Mouse (Mus musculus): Measurements from ENCODE around the gene Glb1.
"Not testable (repeated sequence)": the region's sequence is repeated elsewhere in the genome, so short reads cannot be mapped to it uniquely, and the experiment has no call there.

The Glb1 gene

GRCm38 (mm10) chr9:114400949-114401684, at the start of gene Glb1, which contains the start of gene Tmppe:
Gene Glb1 (plus strand): TSS chr9:114401076.
Gene Tmppe (plus strand): TSS chr9:114401105.
- DNase-seq (ENCODE audit: low read depth, low spot score) = peak; percentile 95

DNA sequence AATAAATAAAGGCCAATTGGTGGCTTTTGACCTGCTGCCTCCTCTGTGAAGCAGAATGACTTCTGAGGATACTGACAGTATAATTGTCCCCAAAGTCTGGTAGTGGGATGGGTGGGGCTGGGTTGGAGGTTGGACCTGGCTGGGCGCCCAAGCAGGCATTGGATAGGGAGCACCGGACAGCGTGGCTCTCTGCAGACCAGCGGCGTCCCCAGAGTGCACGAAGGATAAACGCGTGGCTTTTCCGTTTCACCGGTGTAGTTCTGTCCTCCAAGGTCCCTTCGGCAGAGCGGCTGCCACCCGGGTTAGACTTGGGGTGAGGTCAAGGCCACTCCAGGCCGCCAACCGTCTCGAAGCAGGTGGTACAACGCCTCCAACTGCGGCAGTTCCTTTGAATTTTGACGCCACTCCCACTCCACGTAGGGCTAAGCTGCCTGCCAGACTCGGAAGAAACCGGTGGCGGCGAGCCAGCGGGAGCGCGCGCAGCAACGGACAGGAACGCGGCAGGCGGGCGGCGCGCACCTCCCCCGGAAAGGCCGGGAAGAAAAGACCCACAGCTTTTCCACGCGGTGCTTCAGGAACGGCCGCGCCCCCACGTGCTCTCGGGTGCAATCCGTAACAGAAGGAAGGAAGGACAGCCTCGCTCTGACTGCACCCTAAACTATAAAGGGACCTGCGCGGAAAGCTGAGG, 32.9 kb upstream of the Glb1 start:
- DNase-seq (ENCODE audit: low read depth, low spot score) = no peak

- no peak for DNase-seq (ENCODE audit: low read depth, low spot score)
Observed at GRCm38 (mm10) chr9:114368471-114368858, 32.4 kb upstream of the Glb1 start.

DNA sequence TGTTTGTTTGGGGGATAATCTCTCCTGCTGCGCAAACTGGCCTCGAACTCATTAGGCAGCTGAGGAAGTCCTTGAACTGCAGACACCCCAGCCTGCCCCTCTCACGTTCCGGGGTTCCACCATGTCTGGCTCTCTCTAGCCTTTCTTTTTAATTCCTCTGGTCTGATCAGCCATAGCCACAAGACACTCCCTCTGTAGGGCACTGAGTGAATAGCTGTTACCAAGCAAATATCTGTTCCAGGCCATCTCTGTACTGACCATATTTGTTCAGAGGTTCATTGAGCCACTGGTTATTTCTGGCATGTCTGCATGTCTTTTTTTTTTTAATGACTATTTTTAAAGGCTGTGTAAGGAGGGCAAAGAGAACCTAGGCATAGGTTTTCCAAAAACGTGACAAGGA, 31.5 kb upstream of the Glb1 start:
- not testable (repeated sequence) for DNase-seq (ENCODE audit: low read depth, low spot score)

- peak; percentile 30 for DNase-seq (ENCODE audit: low read depth, low spot score)
Observed at GRCm38 (mm10) chr9:114371717-114372116, 29.2 kb upstream of the Glb1 start.

GRCm38 (mm10) chr9:114375276-114375962, 25.5 kb upstream of the Glb1 start:
- DNase-seq (ENCODE audit: low read depth, low spot score) = no peak

GRCm38 (mm10) chr9:114377168-114377567, 23.7 kb upstream of the Glb1 start:
- no peak for DNase-seq (ENCODE audit: low read depth, low spot score)

- no peak for DNase-seq (ENCODE audit: low read depth, low spot score)
Observed at GRCm38 (mm10) chr9:114379871-114380270, 21.0 kb upstream of the Glb1 start.

DNA sequence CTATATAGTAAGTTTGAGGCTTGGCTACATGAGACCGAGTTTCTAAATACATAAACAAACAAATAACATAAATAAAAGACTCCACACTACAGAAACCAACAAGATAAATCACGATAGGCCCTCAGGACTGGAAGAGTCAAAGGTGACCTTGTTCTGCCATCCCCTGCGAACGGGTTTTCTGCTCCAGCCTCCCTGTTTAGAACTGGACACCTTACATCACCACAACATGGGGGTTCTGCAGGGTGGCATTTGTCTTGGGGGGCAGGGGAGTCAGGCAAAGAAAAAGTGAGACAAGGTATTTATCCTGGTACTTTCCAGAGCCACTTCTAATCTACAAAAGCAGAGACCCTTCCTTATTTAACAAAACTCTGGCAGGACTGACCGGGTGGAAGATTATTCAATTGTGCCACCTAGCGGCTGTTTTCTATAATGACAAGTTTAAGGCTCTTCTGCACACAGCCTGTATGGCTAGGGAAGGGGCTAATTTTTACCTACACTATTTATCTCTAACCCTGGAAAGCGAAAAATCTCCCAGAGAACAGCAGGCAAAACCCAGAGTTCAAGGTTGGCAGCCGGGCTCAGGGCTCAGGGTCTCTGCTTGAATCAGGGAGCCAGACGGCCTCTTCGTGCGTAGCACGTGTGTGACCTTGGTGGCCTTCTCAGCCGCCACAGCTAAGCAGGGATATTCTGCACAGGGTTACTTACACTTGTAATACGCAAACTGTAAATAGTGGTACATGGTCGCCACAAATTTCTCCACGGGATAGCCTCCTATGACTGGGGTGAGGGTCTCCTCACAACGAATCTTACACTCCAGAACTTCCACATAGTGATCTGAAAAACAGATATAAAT, 19.8 kb upstream of the Glb1 start:
- peak; percentile 64 for DNase-seq (ENCODE audit: low read depth, low spot score)

GRCm38 (mm10) chr9:114382936-114383710, 17.8 kb upstream of the Glb1 start:
- DNase-seq (ENCODE audit: low read depth, low spot score) = no peak

DNA sequence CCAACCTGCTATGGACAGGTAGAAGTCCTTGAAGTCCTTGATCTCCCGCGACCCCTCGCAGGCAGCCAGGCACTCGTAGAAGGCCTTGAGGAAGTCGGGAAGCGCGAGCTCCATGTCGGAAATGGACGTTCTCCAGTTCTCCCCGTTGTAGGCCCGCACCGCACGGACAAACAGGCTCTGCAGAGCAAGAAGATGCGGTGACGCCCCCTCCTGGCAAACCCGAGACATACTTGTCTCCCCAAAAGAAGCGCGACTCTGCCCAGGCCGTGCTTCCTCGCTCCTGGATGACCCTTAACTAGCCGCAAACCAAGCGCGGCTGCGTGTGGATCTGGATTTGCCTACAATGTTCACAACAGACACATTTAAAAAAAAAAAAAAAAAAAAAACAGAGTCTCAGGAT, 16.2 kb upstream of the Glb1 start:
- no peak for DNase-seq (ENCODE audit: low read depth, low spot score)

- DNase-seq (ENCODE audit: low read depth, low spot score) = no peak
Observed at GRCm38 (mm10) chr9:114385160-114385559, 15.7 kb upstream of the Glb1 start.

GRCm38 (mm10) chr9:114387086-114387485, 13.8 kb upstream of the Glb1 start:
- DNase-seq (ENCODE audit: low read depth, low spot score) = no peak

- DNase-seq (ENCODE audit: low read depth, low spot score) = no peak
Observed at GRCm38 (mm10) chr9:114388288-114388687, 12.6 kb upstream of the Glb1 start.

GRCm38 (mm10) chr9:114388701-114389370, 12.0 kb upstream of the Glb1 start:
- no peak for DNase-seq (ENCODE audit: low read depth, low spot score)

- peak; percentile 56 for DNase-seq (ENCODE audit: low read depth, low spot score)
Observed at GRCm38 (mm10) chr9:114389371-114389904, 11.4 kb upstream of the Glb1 start.

DNA sequence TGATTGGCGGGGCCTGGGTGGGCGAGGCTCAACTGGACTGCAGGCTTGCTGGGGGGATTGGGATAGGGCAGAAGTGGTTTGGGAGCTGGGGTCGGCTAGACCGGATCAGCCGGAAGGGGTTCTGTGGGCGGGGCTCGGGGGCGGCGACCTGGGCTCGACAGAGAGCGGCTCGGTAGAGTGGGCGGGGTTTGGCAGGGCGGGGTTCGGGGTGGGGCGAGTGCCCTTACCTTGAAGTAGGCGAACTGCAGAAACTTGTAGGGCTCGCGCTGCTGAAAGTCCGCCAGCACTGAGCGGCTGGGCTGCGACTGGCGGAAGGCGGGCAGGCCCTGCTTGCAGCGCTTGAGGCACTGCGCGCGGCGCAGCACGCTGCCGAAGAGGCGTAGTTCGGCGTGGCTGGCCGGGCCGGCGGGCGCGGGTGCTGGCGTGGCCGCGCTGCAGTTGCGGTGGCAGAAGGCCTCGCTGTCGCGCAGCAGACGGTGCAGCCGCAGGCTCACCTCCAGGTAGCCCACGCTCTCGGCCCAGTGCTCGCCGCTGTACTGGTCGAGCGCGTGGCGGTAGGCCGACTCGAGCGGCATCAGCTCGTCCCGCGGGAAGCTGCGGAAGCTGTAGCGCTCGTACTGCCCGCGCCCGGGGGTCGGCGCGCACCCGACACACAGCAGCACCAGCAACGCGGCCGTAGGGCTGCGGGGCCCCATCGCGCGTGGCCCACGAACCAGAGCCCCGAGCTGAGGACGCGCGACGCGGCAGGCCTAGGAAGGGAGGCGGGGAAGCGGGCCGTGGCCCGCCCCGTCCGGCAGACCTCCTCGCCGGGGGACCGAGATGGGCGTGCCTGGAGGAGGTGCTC, 10.7 kb upstream of the Glb1 start, which contains the start of gene Crtap:
Gene Crtap (minus strand): TSS at position 771 of the 844 bp plus-strand sequence.
- peak; percentile 88 for DNase-seq (ENCODE audit: low read depth, low spot score)

DNA sequence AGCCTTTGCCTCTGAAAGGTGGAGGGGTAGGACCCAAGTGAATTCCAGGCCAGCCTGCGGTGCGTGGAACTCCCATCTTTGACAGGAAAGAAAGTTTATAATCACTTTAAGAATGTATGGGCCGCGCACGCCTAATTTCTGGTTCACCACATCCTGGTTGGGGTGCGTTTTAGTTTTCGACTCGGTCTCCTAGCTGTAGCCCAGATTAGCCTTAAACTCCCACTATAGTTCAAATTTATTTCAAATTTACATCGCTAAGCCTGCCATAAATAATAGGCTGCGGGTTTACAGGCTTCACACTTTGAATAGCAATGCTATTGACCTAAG, 10.2 kb upstream of the Glb1 start:
- DNase-seq (ENCODE audit: low read depth, low spot score) = no peak

DNA sequence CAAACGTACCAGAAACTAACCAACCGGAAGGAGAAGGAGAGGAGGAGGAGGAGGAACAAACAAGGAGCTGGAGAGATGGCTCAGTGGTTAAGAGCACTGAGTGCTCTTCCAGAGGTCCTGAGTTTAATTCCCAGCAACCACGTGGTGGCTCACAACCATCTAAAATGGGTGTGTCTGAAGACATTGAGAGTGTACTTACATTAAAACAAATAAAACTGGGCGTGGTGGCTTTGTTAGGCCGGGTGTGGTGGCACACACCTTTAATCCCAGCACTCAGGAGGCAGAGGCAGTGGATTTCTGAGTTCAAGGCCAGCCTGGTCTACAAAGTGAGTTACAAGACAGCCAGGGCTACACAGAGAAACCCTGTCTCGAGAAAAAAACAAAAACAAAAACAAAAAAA, 6.7 kb upstream of the Glb1 start:
- DNase-seq (ENCODE audit: low read depth, low spot score) = not testable (repeated sequence)
